Mouse (Mus musculus) liver, embryonic 12.5 days (tissue): Measurements from ENCODE around the gene 2300009A05Rik. TPM values are rescaled to one million over a fixed set of nuclear protein-coding genes. Genes with fewer than 3 reads are reported as not detected.
A peak's percentile ranks its signal among the peaks of the same experiment; 100 is the strongest.

Source experiments
- ATAC-seq: fragments of 200-750 bp; cut with Nextera tagmentation; 2 replicates; pipeline ENCODE4 v1.8.0; 2017; ENCODE audit warnings: moderate number of reproducible peaks, mild to moderate bottlenecking, moderate library complexity
- H3K27ac ChIP-seq: fragments of 300-500 bp; sonication (generic); 2 replicates; pipeline ENCODE4 v1.5.1; 2016; ENCODE audit warnings: mild to moderate bottlenecking
- H3K27me3 ChIP-seq: fragments of 300-500 bp; sonication (generic); replicated peaks from 2 replicates; pipeline ENCODE4 v1.6.1; 2016; ENCODE audit warnings: mild to moderate bottlenecking, moderate library complexity
- H3K36me3 ChIP-seq: fragments of 300-500 bp; sonication (generic); 2 replicates; pipeline ENCODE4 v1.6.1; 2016; ENCODE audit warnings: mild to moderate bottlenecking, moderate library complexity
- H3K4me1 ChIP-seq: fragments of 300-500 bp; sonication (generic); 2 replicates; pipeline ENCODE4 v1.6.1; 2016
- H3K4me2 ChIP-seq: fragments of 300-500 bp; sonication (generic); 2 replicates; pipeline ENCODE4 v1.6.1; 2016; ENCODE audit warnings: mild to moderate bottlenecking, moderate library complexity
- H3K4me3 ChIP-seq: fragments of 300-500 bp; sonication (generic); 2 replicates; pipeline ENCODE4 v1.5.1; 2016; ENCODE audit warnings: mild to moderate bottlenecking, moderate library complexity
- H3K9ac ChIP-seq: fragments of 300-500 bp; sonication (generic); 2 replicates; pipeline ENCODE4 v1.6.1; 2016; ENCODE audit warnings: mild to moderate bottlenecking, moderate library complexity
- H3K9me3 ChIP-seq: fragments of 300-500 bp; sonication (generic); replicated peaks from 2 replicates; pipeline ENCODE4 v1.6.1; 2016; ENCODE audit warnings: mild to moderate bottlenecking, moderate library complexity
- WGBS: fragments of 180-500 bp; shearing (Covaris S2); methylation state at CpG from one replicate; pipeline ENCODE4 v1.1.7; 2016; ENCODE audit not compliant: insufficient replicate concordance; 5-methylcytosine and 5-hydroxymethylcytosine counted together
- polyA plus RNA-seq: library from polyadenylated mRNA; unstranded; fragments of >200 nt; fragmentation: Nextera tagmentation; extraction: Ambion mirVana; gene quantifications from 2 replicates; pipeline ENCODE4 v1.2.1, GENCODE M21; 2016

The 2300009A05Rik gene
- polyA plus RNA-seq, 1 experiment from 2014 or later = 33.9 TPM

DNA sequence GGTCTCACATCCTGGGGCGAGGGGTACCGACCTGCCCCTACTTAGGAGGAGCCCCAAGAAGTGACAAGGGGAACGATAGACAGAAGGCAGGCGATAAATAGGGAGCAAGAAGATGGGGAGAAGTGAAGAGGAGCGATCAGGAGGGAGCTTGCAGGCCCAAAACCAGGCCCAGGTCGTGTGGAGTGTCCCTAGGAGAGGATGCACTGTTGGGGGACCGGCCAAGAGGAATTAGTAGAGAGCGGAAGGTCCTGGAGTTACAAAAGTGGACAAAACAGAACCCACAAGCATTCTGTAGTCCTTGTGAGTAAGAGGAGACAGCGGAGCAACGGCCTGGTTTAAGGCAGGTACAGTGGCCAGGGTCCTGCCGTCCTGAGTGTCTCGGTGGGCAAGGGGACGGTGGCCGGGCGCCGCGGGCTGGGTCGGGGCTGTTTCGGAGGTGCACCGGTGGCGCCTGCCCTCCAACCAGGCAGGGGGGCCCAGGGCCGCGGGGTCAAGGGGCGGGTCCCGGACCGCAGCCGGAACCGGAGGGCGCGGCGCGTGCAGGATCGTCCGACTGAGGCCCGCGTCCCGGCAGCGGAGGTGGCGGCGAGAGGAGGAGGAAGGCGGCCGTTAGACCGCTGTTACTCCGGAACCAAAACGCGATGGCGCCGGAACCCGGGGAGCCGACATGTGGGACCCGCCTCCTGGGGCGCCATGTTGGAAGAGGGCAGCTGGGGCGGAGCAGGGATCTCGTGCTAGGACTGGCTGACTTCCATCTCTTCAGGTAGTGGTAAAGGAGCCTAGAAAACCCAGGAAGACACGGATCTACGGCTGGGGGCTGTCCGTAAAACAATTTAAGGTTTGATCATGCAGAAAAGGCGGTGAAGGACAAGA lies 21.5 kb downstream of the 2300009A05Rik start, which contains the start of gene Map2k5:
Gene Map2k5 (minus strand): TSS at position 633 of the 873 bp plus-strand sequence.
- H3K4me1 ChIP-seq = peaks cover 38% of the 10 kb centered on the region
- under 1% methylated on average over 58 of the region's 58 CpGs for WGBS

GRCm38 (mm10) chr9:63373315-63373714 lies 25.7 kb downstream of the 2300009A05Rik start:
- Histone ChIP-seq H3K27ac (no peak overlapping the region), H3K4me3 (no peak overlapping the region), H3K36me3 (peaks cover 37% of the 10 kb centered on the region), H3K27me3 (no peaks in the 10 kb centered on the region), H3K4me2 (no peak overlapping the region), H3K9me3 (no peaks in the 10 kb centered on the region), H3K4me1 (peaks cover 39% of the 10 kb centered on the region), H3K9ac (no peak overlapping the region)
- WGBS = 36% methylated on average over 2 of the region's 2 CpGs
- no peak for ATAC-seq

More for the DNA sequence above, 21.5 kb downstream of the 2300009A05Rik start, which contains the start of gene Map2k5:
- peak within 1 kb of the TSS; percentile 86 for H3K27ac ChIP-seq
- no peaks in the 10 kb centered on the region for H3K9me3 ChIP-seq
- ATAC-seq = peak; percentile 94
- H3K4me3 ChIP-seq = peak within 1 kb of the TSS; percentile 83
- H3K27me3 ChIP-seq = no peaks in the 10 kb centered on the region
- peak within 1 kb of the TSS; percentile 87 for H3K9ac ChIP-seq
- H3K36me3 ChIP-seq = peaks cover 15% of the 10 kb centered on the region
- peak within 1 kb of the TSS; percentile 85 for H3K4me2 ChIP-seq

- no peak overlapping the region for H3K4me2 ChIP-seq
- peaks cover 44% of the 10 kb centered on the region for H3K36me3 ChIP-seq
- H3K9me3 ChIP-seq = no peaks in the 10 kb centered on the region
- no peak overlapping the region for H3K27ac ChIP-seq
- no peak overlapping the region for H3K4me3 ChIP-seq
- no peaks in the 10 kb centered on the region for H3K27me3 ChIP-seq
- 79% methylated on average over 8 of the region's 8 CpGs for WGBS
- peaks cover 38% of the 10 kb centered on the region for H3K4me1 ChIP-seq
- no peak overlapping the region for H3K9ac ChIP-seq
- ATAC-seq = no peak
Measured at GRCm38 (mm10) chr9:63372541-63372940, 26.5 kb downstream of the 2300009A05Rik start.

DNA sequence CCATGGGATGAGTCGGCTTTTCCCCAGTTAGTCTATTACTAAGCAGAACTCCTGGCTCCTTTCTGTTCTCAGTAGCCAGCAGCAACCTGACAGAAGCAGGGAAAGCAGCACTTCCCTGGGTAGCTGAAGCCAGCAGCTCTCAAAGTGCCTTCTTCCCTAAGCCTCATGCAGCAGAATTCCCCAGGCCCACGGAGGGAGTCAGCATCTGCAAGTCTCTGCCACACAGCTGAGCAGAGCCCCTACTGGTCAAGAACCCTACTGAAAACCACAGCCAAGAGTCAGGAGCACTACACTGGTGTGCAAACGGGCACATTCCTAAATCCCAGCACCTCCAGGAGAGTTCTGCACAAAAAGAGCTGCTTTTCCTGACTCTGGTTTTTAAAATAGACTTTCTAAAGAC lies 38.6 kb downstream of the 2300009A05Rik start:
- peaks cover 23% of the 10 kb centered on the region for H3K36me3 ChIP-seq
- no peaks in the 10 kb centered on the region for H3K27me3 ChIP-seq
- ATAC-seq = no peak
- no peak overlapping the region for H3K9ac ChIP-seq
- 58% methylated on average over 3 of the region's 3 CpGs for WGBS
- 0 out of 2 replicates have a peak, but pooled peaks cover 5% of the 10 kb centered on the region for H3K4me1 ChIP-seq
- no peak overlapping the region for H3K4me3 ChIP-seq
- no peak overlapping the region for H3K27ac ChIP-seq
- no peak overlapping the region for H3K4me2 ChIP-seq
- no peaks in the 10 kb centered on the region for H3K9me3 ChIP-seq

DNA sequence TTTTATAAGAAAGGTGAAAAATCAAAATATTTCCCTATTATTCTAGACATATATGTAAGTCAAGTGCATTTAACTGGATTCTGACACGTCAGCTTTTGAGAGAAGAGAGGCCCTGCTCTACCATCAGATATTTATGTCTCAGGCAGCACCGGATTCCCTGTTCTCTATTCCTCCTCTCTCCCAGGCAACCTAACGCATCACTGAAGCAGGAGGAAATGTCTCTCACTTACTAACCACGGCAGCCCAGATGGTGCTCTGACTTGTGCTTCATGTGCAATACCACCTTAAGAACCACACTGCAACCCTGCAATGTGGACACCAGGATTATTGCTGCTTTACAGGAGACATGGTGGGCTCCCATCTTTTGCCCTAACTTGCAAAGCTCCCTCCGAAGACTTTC lies 40.0 kb downstream of the 2300009A05Rik start:
- Histone ChIP-seq H3K27me3 (no peaks in the 10 kb centered on the region), H3K9me3 (no peaks in the 10 kb centered on the region), H3K9ac (no peak overlapping the region)

GRCm38 (mm10) chr9:63356721-63357120 lies 42.3 kb downstream of the 2300009A05Rik start:
- no peak overlapping the region for H3K9ac ChIP-seq
- H3K27me3 ChIP-seq = no peaks in the 10 kb centered on the region
- no peak for ATAC-seq
- 82% methylated on average over 4 of the region's 4 CpGs for WGBS
- H3K9me3 ChIP-seq = no peaks in the 10 kb centered on the region
- peaks cover 24% of the 10 kb centered on the region for H3K36me3 ChIP-seq
- H3K4me3 ChIP-seq = no peak overlapping the region
- H3K4me1 ChIP-seq = peaks cover 5% of the 10 kb centered on the region; the same call in 1 of the 2 replicates
- H3K4me2 ChIP-seq = no peak overlapping the region
- H3K27ac ChIP-seq = no peak overlapping the region

More for the DNA sequence above, 40.0 kb downstream of the 2300009A05Rik start:
- Histone ChIP-seq H3K4me3 (no peak overlapping the region), H3K36me3 (peaks cover 26% of the 10 kb centered on the region), H3K4me1 (peaks cover 5% of the 10 kb centered on the region; the same call in 1 of the 2 replicates), H3K4me2 (no peak overlapping the region), H3K27ac (no peak overlapping the region)
- WGBS = 75% methylated on average over 5 of the region's 5 CpGs
- ATAC-seq = no peak

DNA sequence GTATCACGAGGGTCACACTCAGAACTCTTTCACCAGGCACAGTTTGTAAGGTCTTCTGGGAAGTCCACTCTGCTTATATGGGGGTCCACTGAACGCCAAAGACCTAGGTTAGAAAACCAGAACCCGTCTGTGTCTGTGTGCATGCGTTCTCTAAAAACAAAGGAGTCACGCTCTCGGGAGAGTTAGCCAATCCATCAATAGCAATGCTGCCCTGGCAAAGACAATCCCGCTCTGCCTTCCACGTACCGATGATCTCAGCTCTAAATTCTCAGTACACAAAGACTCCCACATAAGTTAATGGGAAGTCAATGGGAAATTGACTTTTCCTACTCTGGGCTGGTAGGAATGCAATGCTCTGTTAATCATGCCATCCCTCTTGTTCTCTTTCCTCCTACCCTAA lies 42.8 kb downstream of the 2300009A05Rik start:
- WGBS = 76% methylated on average over 9 of the region's 9 CpGs

GRCm38 (mm10) chr9:63354168-63354567 lies 44.9 kb downstream of the 2300009A05Rik start:
- Histone ChIP-seq H3K27ac (no peak overlapping the region), H3K4me1 (peaks cover 7% of the 10 kb centered on the region), H3K27me3 (no peaks in the 10 kb centered on the region), H3K9ac (no peak overlapping the region), H3K4me3 (no peak overlapping the region), H3K9me3 (no peaks in the 10 kb centered on the region), H3K4me2 (no peak overlapping the region), H3K36me3 (peaks cover 27% of the 10 kb centered on the region)
- ATAC-seq = no peak
- 79% methylated on average over 4 of the region's 4 CpGs for WGBS

More for the DNA sequence above, 42.8 kb downstream of the 2300009A05Rik start:
- H3K9me3 ChIP-seq = no peaks in the 10 kb centered on the region
- H3K36me3 ChIP-seq = peaks cover 24% of the 10 kb centered on the region
- no peak overlapping the region for H3K4me2 ChIP-seq
- H3K27me3 ChIP-seq = no peaks in the 10 kb centered on the region
- no peak overlapping the region for H3K9ac ChIP-seq
- H3K4me3 ChIP-seq = no peak overlapping the region
- no peak for ATAC-seq
- peaks cover 5% of the 10 kb centered on the region; the same call in 1 of the 2 replicates for H3K4me1 ChIP-seq
- no peak overlapping the region for H3K27ac ChIP-seq

DNA sequence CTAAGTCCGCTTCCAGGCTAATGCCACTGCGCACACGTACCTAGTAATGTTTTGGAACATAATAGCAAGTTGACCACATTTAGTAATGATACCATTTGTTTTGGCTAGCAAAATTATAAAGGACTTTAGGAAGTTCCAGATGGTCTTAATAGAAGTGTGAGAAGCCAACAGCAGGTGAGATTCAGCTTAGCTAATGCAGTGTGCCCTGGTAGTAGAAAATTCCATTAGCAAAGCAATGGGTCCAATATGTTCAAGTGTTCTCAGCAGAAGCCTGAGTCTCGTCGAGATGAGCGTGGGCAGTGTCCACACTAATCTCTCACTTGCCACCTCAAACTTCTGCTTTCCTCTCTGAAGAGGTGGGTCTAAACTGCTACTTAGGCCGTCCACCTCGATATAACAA lies 49.0 kb downstream of the 2300009A05Rik start:
- peaks cover 13% of the 10 kb centered on the region for H3K4me1 ChIP-seq
- H3K27me3 ChIP-seq = no peaks in the 10 kb centered on the region
- 44% methylated on average over 8 of the region's 8 CpGs for WGBS
- peaks cover 12% of the 10 kb centered on the region for H3K36me3 ChIP-seq
- H3K27ac ChIP-seq = no peak overlapping the region
- H3K9ac ChIP-seq = no peak overlapping the region
- no peak overlapping the region for H3K4me3 ChIP-seq
- H3K9me3 ChIP-seq = no peaks in the 10 kb centered on the region
- no peak for ATAC-seq
- no peak overlapping the region for H3K4me2 ChIP-seq

- 73% methylated on average over 3 of the region's 3 CpGs for WGBS
- H3K9me3 ChIP-seq = no peaks in the 10 kb centered on the region
- H3K4me1 ChIP-seq = peaks cover 13% of the 10 kb centered on the region
- H3K27me3 ChIP-seq = no peaks in the 10 kb centered on the region
- no peak overlapping the region for H3K4me2 ChIP-seq
- peaks cover 8% of the 10 kb centered on the region for H3K36me3 ChIP-seq
- H3K4me3 ChIP-seq = no peak overlapping the region
- H3K27ac ChIP-seq = no peak overlapping the region
- ATAC-seq = no peak
- no peak overlapping the region for H3K9ac ChIP-seq
Measured at GRCm38 (mm10) chr9:63349241-63349640, 49.8 kb downstream of the 2300009A05Rik start.

DNA sequence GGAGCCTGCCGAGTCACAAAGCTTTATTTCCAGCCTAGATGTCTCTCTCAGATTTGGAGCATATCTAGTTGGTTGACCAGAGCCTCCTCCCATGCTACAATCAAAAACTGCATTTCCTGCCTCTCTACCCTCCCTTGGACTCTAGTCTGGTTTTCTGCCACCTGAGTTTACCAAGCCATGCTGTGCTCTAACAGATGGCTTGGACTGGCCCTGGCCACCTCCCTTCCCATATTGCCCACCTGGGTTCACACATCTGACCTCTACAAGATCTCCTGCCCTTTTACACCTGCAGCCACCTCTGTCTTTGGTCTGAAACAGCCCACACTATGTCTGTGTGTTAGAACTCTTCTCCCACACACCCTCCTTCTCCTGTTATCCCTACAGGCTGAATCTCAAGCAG lies 50.9 kb downstream of the 2300009A05Rik start:
- Histone ChIP-seq H3K27me3 (no peaks in the 10 kb centered on the region), H3K9ac (no peak overlapping the region), H3K4me1 (peaks cover 13% of the 10 kb centered on the region), H3K4me3 (no peak overlapping the region), H3K27ac (no peak overlapping the region), H3K36me3 (0 out of 2 replicates have a peak, but pooled peaks cover 4% of the 10 kb centered on the region), H3K9me3 (no peaks in the 10 kb centered on the region), H3K4me2 (no peak overlapping the region)
- ATAC-seq = no peak
- WGBS = 54% methylated on average over 1 of the region's 1 CpGs

- peaks cover 13% of the 10 kb centered on the region for H3K4me1 ChIP-seq
- ATAC-seq = no peak
- no peak overlapping the region for H3K9ac ChIP-seq
- peaks cover 4% of the 10 kb centered on the region; the same call in 1 of the 2 replicates for H3K36me3 ChIP-seq
- WGBS = 72% methylated on average over 6 of the region's 6 CpGs
- no peaks in the 10 kb centered on the region for H3K27me3 ChIP-seq
- H3K27ac ChIP-seq = no peak overlapping the region
- H3K4me3 ChIP-seq = no peak overlapping the region
- no peak overlapping the region for H3K4me2 ChIP-seq
- no peaks in the 10 kb centered on the region for H3K9me3 ChIP-seq
Measured at GRCm38 (mm10) chr9:63346029-63346428, 53.0 kb downstream of the 2300009A05Rik start.
